Mouse (Mus musculus) ES-E14 (cell line): ENCODE results near the gene Gm4340.
"Not testable (repeated sequence)": the region's sequence is repeated elsewhere in the genome, so short reads cannot be mapped to it uniquely, and the experiment has no call there.

Experiments
- CHD2 ChIP-seq: IDR thresholded peaks from 2 replicates; pipeline ENCODE4 v1.6.1; 2014; ENCODE audit warnings: mild to moderate bottlenecking, low read depth, low read length, inconsistent platforms
- HCFC1 ChIP-seq: IDR thresholded peaks from 2 replicates; pipeline ENCODE4 v1.6.1; 2012; ENCODE audit warnings: low read length, inconsistent platforms, borderline replicate concordance; ENCODE audit not compliant: insufficient read depth

DNA sequence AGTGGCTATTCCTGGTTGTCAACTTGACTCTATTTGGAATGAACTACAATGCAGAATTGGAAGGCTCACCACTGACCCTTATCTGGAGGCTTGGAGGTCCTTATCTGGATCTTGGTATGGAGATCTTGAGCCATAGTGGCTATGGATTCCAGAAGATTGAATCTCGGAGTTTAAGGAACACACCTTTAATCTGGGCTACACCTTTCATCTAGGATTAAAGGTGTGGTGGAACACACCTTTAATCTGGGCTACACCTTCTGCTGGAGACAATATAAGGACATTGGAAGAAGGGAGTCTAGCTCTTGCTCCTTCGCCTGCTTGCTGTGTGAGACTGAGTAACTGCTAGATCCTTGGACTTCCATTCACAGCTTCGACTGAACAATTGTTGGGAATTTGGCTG is 42.6 kb upstream of the Gm4340 start, which contains the start of gene Gm6763:
- not testable (repeated sequence) for TF ChIP-seq CHD2, HCFC1
